Comparison of ENCODE assay signal across 8 mouse cellular contexts in the genomic region with DNA sequence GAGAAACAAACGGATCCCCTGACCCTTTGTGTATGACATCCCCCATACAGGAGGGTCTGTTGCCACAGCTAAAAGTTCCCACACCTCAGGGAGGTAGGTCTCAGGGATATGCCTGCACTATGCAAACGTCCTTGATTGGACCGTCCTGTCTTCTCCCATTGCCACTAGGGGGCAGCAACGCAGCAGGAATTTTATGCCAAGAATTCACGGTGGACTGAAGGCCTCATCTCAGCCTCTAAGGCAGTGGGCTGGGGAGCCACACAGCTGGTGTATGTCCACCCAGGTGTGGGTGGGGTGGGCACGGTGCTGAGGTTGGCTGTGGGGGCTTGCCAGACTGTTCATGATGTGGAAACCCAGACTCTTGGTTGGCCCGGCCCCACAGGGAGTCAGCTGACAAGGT. TPM values are rescaled to one million over a fixed set of nuclear protein-coding genes. Genes with fewer than 3 reads are reported as not detected.
DNase-seq lines count a peak whose midpoint lies in the region; ATAC-seq and TF ChIP-seq lines count a peak whose summit lies in the region.

No protein-coding gene starts in this region.

- H3K4me1 ChIP-seq in hindbrain, postnatal 0 days (ENCODE audit: insufficient read depth, low read length) = peaks cover 14% of the 10 kb centered on the region

- peak; percentile 63 for ATAC-seq in hindbrain, postnatal 0 days

- no peak overlapping the region for H3K9ac ChIP-seq in hindbrain, postnatal 0 days (replicated peaks; ENCODE audit: low read length)

- DNase-seq in WW6 (ENCODE audit: low read depth, low spot score) = peak; percentile 39
- peak; percentile 92 to 95 for DNase-seq in cerebellum, postnatal 4 days (ENCODE audit: low spot score in 2 of 2)
- DNase-seq in gastrocnemius, adult 8-10 months (ENCODE audit: low spot score in 2 of 2) = peak; percentile 75 to 81
- DNase-seq in hindbrain, postnatal 0 days (ENCODE audit: low spot score) = peak; percentile 95
- peak; percentile 83 for DNase-seq in left cerebral cortex, adult 11 months (ENCODE audit: low spot score)
- peak; percentile 94 for DNase-seq in lung, postnatal 36 days
- DNase-seq in retina, postnatal 7 days (ENCODE audit: low read depth, low spot score) = peak; percentile 88
- peak; percentile 72 to 84 for DNase-seq in urinary bladder, adult 18-20 months (ENCODE audit: low spot score in 2 of 2)

- H3K27ac ChIP-seq in hindbrain, postnatal 0 days = no peak overlapping the region

- H3K9me3 ChIP-seq in hindbrain, postnatal 0 days (ENCODE audit: low read length) = no peaks in the 10 kb centered on the region

- WGBS in hindbrain, postnatal 0 days = 9% methylated on average over 7 of the region's 7 CpGs

- peak; percentile 99 for TF ChIP-seq CTCF in hindbrain, postnatal 0 days (IDR thresholded peaks at IDR 0.05; ENCODE audit: low read depth)

- peaks cover 45% of the 10 kb centered on the region; the same call in 1 of the 2 replicates for H3K36me3 ChIP-seq in hindbrain, postnatal 0 days (ENCODE audit: insufficient read depth, low read length)

- no peaks in the 10 kb centered on the region for H3K27me3 ChIP-seq in hindbrain, postnatal 0 days (ENCODE audit: insufficient read depth, low read length)

- no peak overlapping the region for H3K4me3 ChIP-seq in hindbrain, postnatal 0 days (ENCODE audit: low read length)

- H3K4me2 ChIP-seq in hindbrain, postnatal 0 days (ENCODE audit: low read depth, low read length) = no peak overlapping the region

RNA-seq across cellular contexts. Expression of gene Hip1r, which starts 27.4 kb away (rescaled TPM):
- 10 to 100 TPM in 2 of 4 experiments, 1 to 10 TPM in 2; 8.7 to 15.9 (median 11.4) TPM for total RNA-seq in gastrocnemius, adult 8-10 months (2022)
- 46.9 and 65.5 TPM in 2 replicates for total RNA-seq in hindbrain, postnatal 0 days (2014; rRNA removed)
- 32.6 and 33.9 TPM in 2 replicates for polyA plus RNA-seq in hindbrain, postnatal 0 days (2015; fragmentation: Nextera tagmentation; extraction: Ambion mirVana)

RNA-seq across cellular contexts. Expression of gene Vps37b, which starts 31.2 kb away (rescaled TPM):
- total RNA-seq in gastrocnemius, adult 8-10 months (2022) = 1 to 10 TPM; 4.6 to 6.2 (median 5.1) TPM
- 104 and 110 TPM in 2 replicates for total RNA-seq in hindbrain, postnatal 0 days (2014; rRNA removed)
- polyA plus RNA-seq in hindbrain, postnatal 0 days (2015; fragmentation: Nextera tagmentation; extraction: Ambion mirVana) = 94.0 and 95.1 TPM in 2 replicates

Comparison
In these comparisons a context has a peak if more than half of its experiments do, and no peak if none do; other contexts are left out.
1. DNase-seq: peak in every context shown above with its lines; median percentile 95 in hindbrain, postnatal 0 days; 94 in lung, postnatal 36 days; 94 in cerebellum, postnatal 4 days; 88 in retina, postnatal 7 days; 83 in left cerebral cortex, adult 11 months; 78 in gastrocnemius, adult 8-10 months; 78 in urinary bladder, adult 18-20 months; 39 in WW6.
2. RNA of gene Vps37b, which starts 31.2 kb away (total RNA-seq): 104 to 110 TPM in hindbrain, postnatal 0 days; 4.6 to 6.2 TPM in gastrocnemius, adult 8-10 months; every median in the first group is over 10 times any median in the second.